Mouse (Mus musculus): Measurements from ENCODE around the gene Hist1h2bk. TPM values are rescaled to one million over a fixed set of nuclear protein-coding genes. Genes with fewer than 3 reads are reported as not detected.
A peak's percentile ranks its signal among the peaks of the same experiment; 100 is the strongest.

Hist1h2bk gene
- total RNA-seq, 2 experiments from 2014 or later: 23.5 to 24.4 TPM

DNA sequence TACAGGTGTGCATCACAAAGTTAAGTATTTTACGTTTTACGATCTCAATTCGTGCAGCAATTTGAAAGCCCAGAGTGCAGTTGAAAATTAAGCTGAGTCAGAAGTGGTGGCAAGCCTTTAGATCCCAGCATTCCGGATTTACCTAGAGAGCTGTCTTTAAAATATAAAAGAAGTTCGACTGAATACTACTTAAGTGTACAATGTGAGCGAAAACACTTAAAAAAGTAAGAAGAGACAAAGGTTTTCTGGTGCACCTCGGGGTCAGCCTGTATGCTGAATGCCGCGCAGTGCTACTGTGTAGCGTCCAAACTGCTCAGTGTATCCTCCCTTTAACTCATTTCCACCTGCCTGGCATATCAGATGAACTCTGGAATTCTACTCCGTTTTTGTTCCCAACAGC is 14.1 kb upstream of the Hist1h2bk start:
- no peak for TF ChIP-seq CTCF (conservative IDR thresholded peaks at IDR 0.05)
- H3K4me3 ChIP-seq: peak overlapping the region; percentile 41

DNA sequence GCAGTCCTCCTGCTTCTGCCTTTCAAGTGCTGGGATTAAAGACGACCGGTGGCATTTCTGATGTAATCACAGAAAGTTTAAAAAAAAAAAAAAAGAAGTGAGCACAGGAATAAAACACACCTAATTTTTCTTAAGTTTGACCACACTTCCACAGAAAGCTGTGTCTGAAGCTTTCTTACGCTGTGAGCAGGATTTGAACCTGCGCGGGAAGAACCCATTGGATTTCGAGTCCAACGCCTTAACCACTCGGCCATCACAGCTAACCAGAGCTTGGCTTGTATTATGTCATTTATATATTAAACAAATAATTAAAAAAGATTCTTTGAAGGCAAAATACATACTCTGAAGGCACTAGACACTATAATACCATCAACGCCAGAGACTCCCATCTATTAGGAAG is 13.4 kb upstream of the Hist1h2bk start:
- TF ChIP-seq CTCF (conservative IDR thresholded peaks at IDR 0.05): no peak
- Histone ChIP-seq H3K27ac (no peak overlapping the region), H3K4me3 (peak overlapping the region; percentile 41)
- peak; percentile 48 to 63 for DNase-seq (ENCODE audit: low spot score in 2 of 2)

More for the DNA sequence above, 14.1 kb upstream of the Hist1h2bk start:
- no peak overlapping the region for H3K27ac ChIP-seq
- DNase-seq (ENCODE audit: low spot score in 2 of 2): no peak

DNA sequence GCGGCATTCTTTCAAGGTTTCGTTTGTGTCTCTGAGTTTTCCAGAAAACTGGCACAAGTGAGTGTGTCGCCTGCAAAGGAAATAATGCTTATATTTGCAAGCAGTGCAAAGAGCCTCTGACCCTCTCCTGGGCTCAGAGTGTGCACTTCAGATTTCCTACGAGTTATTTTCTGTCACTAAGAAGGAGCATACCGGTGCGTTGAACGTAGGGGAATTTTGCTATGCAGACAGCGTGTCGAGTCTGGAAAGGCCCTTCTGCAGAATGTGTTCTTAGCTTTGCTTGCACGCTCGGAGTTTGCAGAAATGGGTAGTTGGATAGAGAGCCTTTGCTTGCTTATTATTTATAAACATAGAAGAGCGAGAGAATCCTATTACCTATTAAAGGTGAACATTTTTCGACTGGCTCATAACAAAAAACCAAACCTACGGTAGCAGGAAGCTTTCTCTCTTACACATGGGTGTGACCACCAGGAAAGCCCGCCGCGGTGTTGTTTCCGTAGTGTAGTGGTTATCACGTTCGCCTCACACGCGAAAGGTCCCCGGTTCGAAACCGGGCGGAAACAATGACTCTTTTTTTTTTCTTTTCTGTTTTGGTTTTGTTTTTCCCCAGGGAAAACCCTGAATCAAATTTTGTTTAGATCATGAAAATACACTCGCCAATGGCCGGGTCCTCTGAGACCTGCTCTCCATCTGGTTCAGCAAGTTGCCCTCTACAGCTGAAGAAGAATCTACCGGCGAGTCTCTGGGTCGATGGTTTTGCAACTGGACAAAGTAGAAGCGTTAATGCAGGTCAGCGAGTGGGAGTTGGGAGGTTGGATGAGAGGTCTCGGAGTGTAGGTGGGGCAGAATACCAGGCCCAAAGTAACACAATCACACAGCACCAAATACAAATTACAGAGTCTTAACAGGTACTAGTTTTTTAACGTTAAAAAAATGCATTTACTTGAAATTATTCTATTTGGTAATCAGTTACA is 9.3 kb upstream of the Hist1h2bk start:
- peak; percentile 83 to 91 for DNase-seq (ENCODE audit: low spot score in 2 of 2)
- Histone ChIP-seq H3K27ac (peak overlapping the region; percentile 3; the same call in 1 of the 2 replicates), H3K4me3 (peak overlapping the region; percentile 46)
- TF ChIP-seq CTCF (conservative IDR thresholded peaks at IDR 0.05): no peak

DNA sequence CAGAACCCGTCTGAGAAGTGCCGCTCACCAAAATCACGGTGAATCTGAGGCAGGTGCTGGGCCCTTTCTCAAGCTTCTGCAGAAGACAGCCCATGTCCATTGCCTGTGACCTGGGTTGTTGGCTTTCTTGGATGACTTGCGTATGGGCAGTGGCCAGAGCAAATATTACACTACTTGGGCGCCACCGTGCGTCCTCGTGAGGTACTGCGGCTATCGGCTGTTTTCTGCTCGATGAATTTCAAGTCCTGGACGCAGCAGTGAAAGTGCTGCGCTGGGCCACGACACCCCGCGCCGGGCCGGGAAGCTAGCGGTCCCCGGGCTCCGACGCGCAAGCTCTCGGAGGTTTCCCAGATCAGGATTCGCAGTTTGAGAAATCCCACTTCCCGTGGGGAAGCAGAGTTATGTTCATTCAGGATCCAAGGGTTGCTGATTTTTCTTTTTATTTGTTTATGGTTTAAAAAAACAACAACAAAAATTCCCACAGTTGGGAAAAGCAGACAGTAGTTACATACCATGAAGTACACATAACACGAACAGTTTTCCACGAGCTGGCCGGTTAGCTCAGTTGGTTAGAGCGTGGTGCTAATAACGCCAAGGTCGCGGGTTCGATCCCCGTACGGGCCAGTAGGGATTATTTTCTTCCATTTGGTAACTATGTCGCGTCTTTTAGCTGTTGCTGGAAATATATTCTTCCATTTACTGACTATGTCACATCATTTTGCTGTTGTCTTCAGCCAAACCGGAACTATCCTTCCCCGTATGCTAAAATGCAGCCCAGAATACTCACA is 6.8 kb upstream of the Hist1h2bk start:
- Histone ChIP-seq H3K27ac (peak overlapping the region; percentile 92), H3K4me3 (peak overlapping the region; percentile 70)
- TF ChIP-seq CTCF (conservative IDR thresholded peaks at IDR 0.05): peak; percentile 99
- peak; percentile 91 to 94 for DNase-seq (ENCODE audit: low spot score in 2 of 2)

DNA sequence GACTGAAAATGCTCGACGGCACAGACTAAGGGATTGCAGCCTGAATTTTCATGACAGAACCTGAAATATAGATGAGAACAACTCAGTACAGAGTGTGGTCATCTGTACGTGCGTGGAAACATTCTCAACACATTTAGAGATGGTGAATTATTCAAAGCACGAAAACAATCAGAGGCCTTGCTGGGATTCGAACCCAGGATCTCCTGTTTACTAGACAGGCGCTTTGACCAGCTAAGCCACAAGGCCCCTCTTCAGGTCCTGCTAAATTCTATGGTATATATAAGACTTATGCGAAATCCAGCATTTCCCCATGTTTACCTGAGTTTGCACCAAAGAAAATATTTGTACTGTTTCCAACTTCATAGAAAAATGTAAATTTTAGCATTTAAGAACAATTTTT is 5.7 kb upstream of the Hist1h2bk start:
- no peak for TF ChIP-seq CTCF (conservative IDR thresholded peaks at IDR 0.05)
- no peak overlapping the region for H3K27ac ChIP-seq
- no peak overlapping the region for H3K4me3 ChIP-seq
- DNase-seq (ENCODE audit: low spot score in 2 of 2): no peak

DNA sequence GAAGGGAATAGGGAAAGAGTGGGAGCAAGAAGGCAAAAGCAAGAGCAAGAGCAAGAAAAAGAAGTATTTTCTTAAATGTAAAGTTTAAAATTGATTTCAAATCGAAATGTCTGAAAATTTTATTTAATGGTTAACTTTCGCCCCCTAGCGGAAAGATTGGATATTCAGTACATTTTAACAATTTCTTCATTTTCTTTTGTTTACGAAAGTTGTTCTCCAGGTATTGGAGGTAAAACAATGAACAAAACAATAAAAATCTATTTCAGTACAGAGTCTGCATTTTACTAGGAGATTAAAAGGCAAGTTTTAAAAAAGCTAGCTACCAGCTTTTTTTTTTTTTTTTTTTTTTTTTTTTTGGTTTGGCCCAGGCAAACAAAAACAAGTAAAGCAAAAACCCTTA is 5.2 kb upstream of the Hist1h2bk start:
- no peak overlapping the region for H3K4me3 ChIP-seq
- TF ChIP-seq CTCF (conservative IDR thresholded peaks at IDR 0.05): peak; percentile 81
- DNase-seq (ENCODE audit: low spot score in 2 of 2): no peak
- no peak overlapping the region for H3K27ac ChIP-seq

DNA sequence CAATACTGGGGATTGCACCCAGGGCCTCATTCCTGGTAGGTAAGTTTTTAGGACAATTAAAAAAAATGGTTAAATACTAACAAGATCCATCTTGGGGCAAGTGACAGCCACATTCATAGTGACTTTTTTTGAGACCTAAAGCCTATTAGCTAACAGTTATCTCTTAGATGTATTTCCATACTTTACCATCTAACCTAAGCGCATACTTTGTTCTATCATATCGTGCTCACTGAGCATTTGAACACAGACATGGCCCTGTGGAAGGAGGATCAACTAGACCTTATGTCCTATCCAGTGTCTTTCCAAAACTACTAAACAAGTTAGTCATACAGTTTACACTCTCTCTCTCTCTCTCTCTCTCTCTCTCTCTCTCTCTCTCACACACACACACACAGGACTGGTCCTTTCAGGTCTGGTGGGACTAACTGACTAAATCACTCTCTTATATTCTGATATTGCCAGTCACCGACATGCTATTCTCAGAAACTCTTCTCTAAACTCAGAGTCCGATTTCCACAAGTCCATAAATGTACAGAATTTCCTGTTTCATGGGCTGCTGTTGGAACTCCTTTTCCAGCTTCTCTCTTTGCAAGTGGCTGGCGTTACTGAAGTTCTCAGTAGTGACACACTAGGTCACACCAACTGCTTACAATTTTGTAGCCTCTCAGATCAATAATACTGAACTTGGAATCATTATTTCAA is 1.8 kb upstream of the Hist1h2bk start:
- TF ChIP-seq CTCF (conservative IDR thresholded peaks at IDR 0.05): no peak
- Histone ChIP-seq H3K27ac (no peak overlapping the region), H3K4me3 (no peak overlapping the region)
- DNase-seq (ENCODE audit: low spot score in 2 of 2): no peak

DNA sequence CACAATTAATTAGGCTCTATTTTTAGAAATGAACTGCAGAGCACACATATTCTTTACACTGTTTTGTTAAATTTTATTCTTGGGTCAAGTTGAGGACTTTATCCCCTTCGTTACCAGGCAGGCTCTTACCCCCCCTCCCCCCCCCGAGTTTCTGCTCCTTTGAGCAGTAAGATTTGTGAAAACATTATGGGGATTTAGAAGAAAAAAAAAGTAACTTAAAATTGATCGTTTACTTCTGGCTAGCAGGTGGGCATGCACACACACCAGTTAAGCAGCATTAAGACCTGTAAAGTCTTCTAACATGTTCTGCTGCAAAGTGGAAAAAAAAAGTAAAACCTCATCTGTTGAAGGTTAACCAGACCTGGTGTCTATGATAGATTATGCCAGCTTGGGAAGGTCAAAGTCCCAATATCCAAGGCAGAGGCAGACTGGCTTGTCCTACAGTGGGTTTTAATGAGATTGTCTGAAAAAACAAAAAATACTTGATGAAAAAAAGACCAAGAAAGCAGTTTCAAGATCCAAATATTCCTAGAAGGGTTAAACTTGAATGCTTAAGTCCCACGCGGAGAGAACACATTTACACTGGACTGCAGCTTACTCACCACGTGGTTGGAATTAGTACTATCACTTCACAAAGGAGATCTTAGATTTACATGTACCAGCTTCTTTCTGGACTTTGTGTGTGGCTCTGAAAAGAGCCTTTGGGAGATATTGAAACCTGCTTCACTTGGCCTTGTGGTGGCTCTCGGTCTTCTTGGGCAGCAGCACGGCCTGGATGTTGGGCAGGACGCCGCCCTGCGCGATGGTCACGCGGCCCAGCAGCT is 1.0 kb upstream of the Hist1h2bk start:
- no peak overlapping the region for H3K27ac ChIP-seq
- peak overlapping the region; percentile 36; the same call in 1 of the 2 replicates for H3K4me3 ChIP-seq
- no peak for TF ChIP-seq CTCF (conservative IDR thresholded peaks at IDR 0.05)

DNA sequence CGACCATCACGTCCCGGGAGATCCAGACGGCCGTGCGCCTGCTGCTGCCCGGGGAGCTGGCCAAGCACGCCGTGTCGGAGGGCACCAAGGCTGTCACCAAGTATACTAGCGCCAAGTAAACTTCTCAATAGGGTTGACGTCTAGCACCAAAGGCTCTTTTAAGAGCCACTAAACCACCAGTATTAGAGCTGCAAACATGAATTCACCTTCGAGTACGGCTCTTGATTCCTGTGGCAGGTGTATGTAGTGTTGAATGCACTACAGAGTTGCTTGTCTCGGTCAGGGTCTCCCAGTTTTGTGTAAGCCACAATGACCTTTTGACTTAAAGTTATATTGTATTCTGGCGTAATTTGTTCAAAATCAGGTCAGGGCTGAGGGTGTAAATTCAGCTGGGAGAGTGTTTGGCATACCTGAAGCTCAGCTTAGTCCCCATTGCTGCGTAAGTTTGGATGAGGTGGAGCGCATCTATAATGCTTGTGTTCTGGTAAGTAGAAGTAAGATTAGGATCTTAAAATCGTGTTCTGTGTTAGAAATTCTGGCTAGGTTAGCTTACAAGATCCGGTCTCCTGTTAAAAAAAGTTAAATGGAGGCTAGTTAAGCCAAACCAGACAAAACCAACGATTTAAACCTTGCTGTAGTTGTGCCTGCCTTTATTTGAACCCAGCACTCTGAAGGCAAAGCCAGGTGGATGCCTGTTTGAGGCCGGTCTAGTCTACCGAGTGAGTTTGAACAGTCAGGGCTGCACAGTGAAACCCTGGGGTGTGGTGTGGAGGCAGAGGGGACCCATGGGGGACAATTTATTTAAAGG is 683 bp downstream of the Hist1h2bk start:
- TF ChIP-seq CTCF (conservative IDR thresholded peaks at IDR 0.05): no peak
- Histone ChIP-seq H3K27ac (no peak overlapping the region), H3K4me3 (peak overlapping the region; percentile 43)
- DNase-seq (ENCODE audit: low spot score in 2 of 2): no peak

More for the DNA sequence above, 1.0 kb upstream of the Hist1h2bk start:
- DNase-seq (ENCODE audit: low spot score in 2 of 2): no peak

DNA sequence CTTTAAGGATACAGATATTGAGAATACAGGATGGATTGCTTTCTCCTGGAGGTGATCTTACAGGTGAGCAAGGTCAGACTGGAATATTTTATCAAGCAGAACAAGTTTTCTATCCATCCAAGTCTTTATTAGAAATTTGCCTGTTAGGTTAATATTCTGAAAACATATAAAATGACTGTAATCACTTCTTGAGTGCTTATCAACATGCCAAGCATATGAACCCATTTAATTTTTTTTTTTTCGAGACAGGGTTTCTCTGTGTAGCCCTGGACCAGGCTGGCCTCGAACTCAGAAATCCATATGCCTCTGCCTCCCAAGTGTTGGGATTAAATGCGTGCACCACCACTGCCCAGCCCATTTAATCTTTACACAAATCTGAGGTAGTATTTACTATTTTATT is 1.3 kb downstream of the Hist1h2bk start:
- H3K27ac ChIP-seq: no peak overlapping the region

DNA sequence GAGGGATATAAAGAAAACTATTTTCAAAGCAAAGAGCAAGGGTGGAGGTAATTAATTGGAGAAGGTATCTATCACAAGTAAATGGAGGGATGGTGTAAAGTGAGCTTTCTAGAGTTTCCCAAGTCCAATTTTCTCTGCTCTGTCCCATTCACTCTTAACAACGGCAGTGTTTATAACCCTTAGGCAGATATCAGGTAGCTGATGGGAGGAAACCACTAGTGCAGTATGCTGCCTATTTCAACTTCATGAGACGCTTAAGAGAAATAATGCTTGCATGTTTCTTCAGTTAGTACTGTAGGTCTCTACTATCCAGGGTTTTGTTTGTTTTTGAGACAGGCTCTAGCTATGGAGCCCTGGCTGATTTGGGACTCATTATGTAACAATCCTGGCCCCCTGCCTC is 1.7 kb downstream of the Hist1h2bk start:
- Histone ChIP-seq H3K27ac (no peak overlapping the region), H3K4me3 (no peak overlapping the region)
- no peak for DNase-seq (ENCODE audit: low spot score in 2 of 2)
- no peak for TF ChIP-seq CTCF (conservative IDR thresholded peaks at IDR 0.05)

More for the DNA sequence above, 1.3 kb downstream of the Hist1h2bk start:
- TF ChIP-seq CTCF (conservative IDR thresholded peaks at IDR 0.05): no peak
- DNase-seq (ENCODE audit: low spot score in 2 of 2): no peak
- H3K4me3 ChIP-seq: no peak overlapping the region

Data from layer of hippocampus, adult 2 months (tissue).